Mouse (Mus musculus): ENCODE data around the gene Hsdl1. TPM values are rescaled to one million over a fixed set of nuclear protein-coding genes. Genes with fewer than 3 reads are reported as not detected.

Gene Hsdl1
- total RNA-seq (2023), result 10 to 100 TPM; 27.1 to 30.9 TPM

DNA sequence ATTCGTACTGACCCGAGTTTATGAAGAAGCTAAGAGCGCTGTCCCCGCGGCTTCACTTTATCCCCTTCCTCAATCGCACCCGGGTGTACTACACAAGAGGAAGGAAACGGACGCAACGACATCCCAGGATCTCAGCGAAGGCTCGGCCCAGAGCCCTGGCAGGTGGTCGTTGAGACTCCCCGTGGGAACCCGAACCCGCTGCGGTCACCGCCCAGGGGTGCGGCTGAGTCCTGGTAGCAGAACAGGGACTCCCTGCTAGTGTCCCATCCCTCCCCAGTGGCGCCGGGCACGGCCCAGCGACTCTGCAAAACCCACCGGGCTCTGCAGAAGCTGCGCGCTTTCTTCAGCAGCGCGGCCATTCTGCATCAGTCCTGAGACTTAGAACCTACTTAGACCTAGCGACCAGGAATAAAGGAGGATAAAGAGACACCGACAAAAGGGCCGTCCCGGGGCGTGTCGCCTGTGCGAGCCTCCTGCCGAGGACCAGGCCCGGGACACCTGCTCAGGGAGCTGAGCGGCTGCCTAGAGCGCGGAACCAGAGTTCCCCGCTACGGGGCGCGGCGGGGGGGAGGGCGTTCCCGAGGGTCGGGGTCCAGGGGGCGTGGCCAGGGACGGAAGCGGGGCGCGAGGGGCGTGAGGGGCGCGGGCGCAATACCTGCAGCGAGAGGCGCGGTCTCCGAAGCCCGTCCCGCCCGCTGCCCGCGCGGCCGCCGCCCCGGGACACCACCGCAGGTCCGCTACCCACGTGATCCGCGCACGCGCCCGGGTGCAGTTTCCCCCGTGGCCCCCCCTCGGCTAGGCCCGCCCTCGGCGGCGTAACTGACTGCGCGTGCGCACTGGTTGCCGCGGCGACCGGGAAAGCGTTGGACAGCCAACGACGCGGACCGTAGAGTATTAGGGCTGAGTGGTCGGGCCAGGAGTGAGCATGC, at the start of gene Hsdl1, which contains the start of gene Dnaaf1:
Gene Hsdl1 (minus strand): TSS at position 747 of the 929 bp plus-strand sequence.
Gene Dnaaf1 (plus strand): TSS at position 799 of the 929 bp plus-strand sequence.

DNA sequence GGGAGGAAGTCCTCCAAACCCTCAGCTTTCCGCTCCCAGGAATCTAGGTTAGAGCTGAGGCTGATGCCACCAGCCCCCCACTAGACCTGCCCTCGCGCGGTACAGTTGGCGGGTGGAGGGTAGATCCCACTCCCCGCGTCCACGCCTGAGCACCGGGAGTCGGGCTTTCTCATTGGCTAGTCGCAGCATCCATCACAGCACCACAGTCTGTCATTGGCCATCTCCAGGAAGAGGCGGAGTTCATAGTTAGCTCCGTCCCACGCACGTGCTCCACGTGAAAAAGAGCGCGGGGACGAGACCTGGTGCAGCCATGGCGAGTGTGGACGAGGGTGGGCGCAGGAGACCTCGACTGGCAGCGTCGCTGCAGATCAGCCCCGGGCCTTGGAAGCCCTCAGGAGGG, 37.5 kb upstream of the Hsdl1 start, which contains the start of gene Adad2:
Gene Adad2 (plus strand): TSS at position 277 of the 400 bp plus-strand sequence.

DNA sequence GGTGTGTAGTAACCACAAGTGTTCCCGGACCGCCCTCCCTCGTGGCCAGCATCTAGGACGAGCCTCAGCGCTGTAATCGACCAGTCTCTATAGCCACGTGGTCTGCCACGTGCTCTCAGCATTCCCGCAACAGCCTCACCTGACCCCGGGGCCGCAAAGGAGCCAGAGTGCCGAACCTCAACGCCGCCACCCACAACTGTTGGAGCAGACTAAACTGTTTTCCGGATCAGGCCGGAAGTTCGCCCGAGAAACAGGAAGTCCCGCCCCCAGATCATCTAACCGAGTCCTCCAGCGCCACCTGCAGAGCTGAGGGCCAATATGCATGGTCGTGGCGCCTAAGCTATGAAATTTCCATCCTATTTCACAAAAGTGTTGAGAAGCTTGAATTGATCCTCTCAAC, 30.0 kb upstream of the Hsdl1 start, which contains the start of gene Taf1c:
Gene Taf1c (minus strand): TSS at position 227 of the 400 bp plus-strand sequence.

DNA sequence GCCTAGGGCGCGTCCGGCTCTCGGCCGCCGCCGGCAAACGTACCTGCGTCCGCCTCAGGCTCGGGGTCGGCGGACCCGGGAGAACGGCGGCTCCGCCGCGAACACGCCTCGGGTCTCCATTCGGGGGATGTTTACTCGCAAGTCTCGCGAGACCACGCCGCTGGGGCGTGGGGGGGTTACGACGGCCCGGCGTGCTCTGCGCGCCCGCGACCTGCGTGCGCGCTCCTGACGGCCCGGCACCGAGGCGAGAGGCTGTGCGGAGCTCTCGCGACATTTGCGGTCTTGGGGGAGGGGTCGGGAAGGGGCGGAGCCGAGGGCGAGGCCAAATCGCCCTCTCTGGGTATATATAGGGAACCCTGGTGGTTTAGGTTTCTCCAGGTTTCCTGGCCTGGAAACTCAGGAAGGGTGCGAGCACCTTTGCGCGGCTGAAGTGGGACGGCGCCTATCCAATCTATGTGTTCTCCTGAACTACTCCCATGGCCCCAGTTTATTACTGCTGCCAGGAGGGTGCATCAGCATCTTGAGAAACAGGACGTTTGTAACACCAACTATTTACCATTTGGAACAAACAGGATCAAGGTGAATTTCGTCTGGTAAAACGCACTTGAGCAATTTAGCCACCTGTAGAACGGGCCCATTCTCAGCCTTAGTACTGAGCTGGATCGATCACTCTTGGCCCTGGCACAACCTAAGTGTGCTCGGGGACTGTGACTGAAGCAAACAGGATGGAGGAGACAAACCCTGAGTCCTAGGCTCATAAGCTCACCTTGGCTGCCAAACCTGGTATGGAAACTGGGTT, 16.2 kb downstream of the Hsdl1 start, which contains the start of gene Mbtps1:
Gene Mbtps1 (minus strand): TSS at position 133 of the 799 bp plus-strand sequence.

Other genes with a start within 250 kb of the Hsdl1 start
- gene Hsbp1, start 230.7 kb downstream of the Hsdl1 start, total RNA-seq (2023), result 10 to 100 TPM; 78.0 to 89.4 TPM
- 10 to 100 TPM; 12.9 to 13.7 TPM for gene Mlycd, start 180.3 kb downstream of the Hsdl1 start, total RNA-seq (2023)
- gene Osgin1, start 141.1 kb downstream of the Hsdl1 start, total RNA-seq (2023), result 10 to 100 TPM; 60.5 to 66.7 TPM
- gene Necab2, start 128.5 kb downstream of the Hsdl1 start, total RNA-seq (2023), result under 1 TPM; 0.81 to 0.88 TPM
- gene Slc38a8, start 73.5 kb downstream of the Hsdl1 start, total RNA-seq (2023), result under 1 TPM in 1 of 2 experiments, not detected in 1; 0.18 TPM
- gene Mbtps1, start 16.4 kb downstream of the Hsdl1 start, total RNA-seq (2023), result 10 to 100 TPM; 77.2 to 87.1 TPM
- gene Dnaaf1, start 52 bp upstream of the Hsdl1 start, total RNA-seq (2023), result not detected
- 10 to 100 TPM; 12.1 to 12.9 TPM for gene Taf1c, start 30.0 kb upstream of the Hsdl1 start, total RNA-seq (2023)
- gene Adad2, start 37.6 kb upstream of the Hsdl1 start, total RNA-seq (2023), result not detected
- gene Kcng4, start 60.5 kb upstream of the Hsdl1 start, total RNA-seq (2023), result not detected
- not detected for gene Wfdc1, start 91.2 kb upstream of the Hsdl1 start, total RNA-seq (2023)
- gene Atp2c2, start 124.8 kb upstream of the Hsdl1 start, total RNA-seq (2023), result not detected
- gene Tldc1, start 203.2 kb upstream of the Hsdl1 start, total RNA-seq (2023), result 1 to 10 TPM; 3.7 to 4.1 TPM

All from monocyte, adult 59 days (primary cell).